Mouse (Mus musculus): Measurements from ENCODE around the gene Aak1.
"Not testable (repeated sequence)": the region's sequence is repeated elsewhere in the genome, so short reads cannot be mapped to it uniquely, and the experiment has no call there.

DNA sequence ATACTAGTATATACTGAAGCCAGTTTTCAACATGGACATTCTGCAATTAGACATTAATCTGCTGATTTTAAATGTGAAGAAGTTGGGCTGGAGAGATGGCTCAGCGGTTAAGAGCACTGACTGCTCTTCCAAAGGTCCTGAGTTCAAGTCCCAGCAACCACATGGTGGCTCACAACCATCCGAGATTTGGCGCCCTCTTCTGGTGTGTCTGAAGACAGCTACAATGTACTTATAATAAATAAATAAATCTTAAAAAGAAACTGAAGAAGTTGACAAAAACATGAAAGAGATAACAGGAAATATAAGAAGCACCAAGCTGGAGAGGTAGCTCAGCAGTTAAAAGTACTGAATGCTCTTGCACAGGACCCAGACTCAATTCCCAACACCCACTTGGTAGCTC lies 29.3 kb downstream of the Aak1 start:
- TF ChIP-seq CTCF (IDR thresholded peaks at IDR 0.05; ENCODE audit: low read depth); EP300 (optimal IDR thresholded peaks at IDR 0.05): not testable (repeated sequence)

Data from stomach, postnatal 0 days (tissue).